Mouse (Mus musculus) E14TG2a.4 (cell line): ENCODE results near the gene Fam53b.

Experiments
- CTCF ChIP-seq: conservative IDR thresholded peaks from 2 replicates; pipeline ENCODE4 v1.5.1; 2014; ENCODE audit warnings: low read length
- NANOG ChIP-seq: IDR thresholded peaks from 2 replicates; pipeline ENCODE4 v1.6.1; 2014; ENCODE audit warnings: borderline replicate concordance, low read length, mixed read lengths

DNA sequence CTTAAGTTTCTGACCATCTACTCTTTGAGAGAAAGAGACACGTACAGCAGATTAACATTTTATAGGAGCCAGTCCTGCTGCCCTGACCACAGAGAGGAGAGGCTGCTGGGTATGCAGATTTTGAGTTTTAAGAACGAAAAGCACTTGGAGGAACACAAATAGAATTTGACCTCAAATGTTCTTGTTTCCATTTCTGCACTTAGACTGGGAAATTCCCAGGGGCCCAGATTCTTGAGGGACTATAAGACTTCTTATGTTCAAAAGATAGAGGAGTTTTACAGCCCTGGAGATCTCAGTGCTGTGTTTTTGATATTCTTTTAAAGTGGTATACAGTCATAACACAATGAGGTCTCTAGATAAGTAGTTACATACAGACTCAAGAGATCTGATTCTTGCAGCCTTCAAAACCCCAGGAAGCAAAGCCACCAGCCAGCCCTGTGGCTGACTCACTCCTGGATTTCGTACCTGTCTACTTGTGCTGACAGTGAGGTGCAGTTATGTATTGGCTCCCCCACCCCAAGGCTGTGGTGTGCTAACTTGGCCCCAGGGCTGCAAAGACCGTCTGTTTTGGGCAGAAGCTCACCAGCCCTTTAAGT, 48.7 kb downstream of the Fam53b start:
- TF ChIP-seq NANOG (no peak), CTCF (no peak)
